Comparison of ENCODE assay signal across 15 mouse cellular contexts in the genomic region with DNA sequence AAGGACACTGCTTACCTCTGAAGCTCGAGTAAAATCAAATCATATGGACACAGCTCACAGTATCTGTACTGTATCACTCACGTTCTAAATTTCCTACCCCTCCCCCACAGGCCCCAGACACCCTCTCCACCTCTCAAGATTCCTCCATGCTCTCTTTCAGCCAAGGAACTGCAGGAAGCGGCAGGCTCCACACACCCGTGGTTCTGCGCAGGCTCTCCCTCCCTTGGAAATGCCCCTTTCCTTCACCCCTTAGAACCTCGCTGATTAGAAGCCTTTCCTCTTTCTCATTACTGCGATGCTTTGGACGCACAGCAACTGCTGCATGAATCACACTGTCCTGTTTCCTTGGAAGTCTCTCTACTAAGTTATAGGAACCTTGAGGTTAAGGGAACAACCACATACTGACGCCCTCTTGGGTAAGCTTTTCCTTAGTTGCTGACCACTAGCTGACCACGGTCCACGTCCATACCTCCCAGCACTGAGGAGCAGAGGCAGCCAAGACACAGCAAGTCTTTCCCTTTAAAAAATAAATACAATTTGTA. TPM values are rescaled to one million over a fixed set of nuclear protein-coding genes. Genes with fewer than 3 reads are reported as not detected.
DNase-seq lines count a peak whose midpoint lies in the region; ATAC-seq and TF ChIP-seq lines count a peak whose summit lies in the region.
"Had no signal": no experiment of that assay in that cellular context is flagged by ENCODE, and none has a peak within 500 bp of the region (broad histone marks: within the 10 kb centered on the region; RNA-seq: fewer than 3 reads in every experiment).

No protein-coding gene starts in this region.

- no peaks in the 10 kb centered on the region for H3K9me3 ChIP-seq in heart, embryonic 15.5 days (replicated peaks)
- no peaks in the 10 kb centered on the region for H3K9me3 ChIP-seq in stomach, postnatal 0 days (ENCODE audit: control insufficient read depth, low read length)
- H3K9me3 ChIP-seq in lung, postnatal 0 days (ENCODE audit: low read length): no peaks in the 10 kb centered on the region
- H3K9me3 ChIP-seq: midbrain, embryonic 13.5 days had no signal

- peaks cover 14% of the 10 kb centered on the region for H3K4me1 ChIP-seq in testis, adult 2 months (ENCODE audit: control insufficient read depth, insufficient read depth, low read length)
- peaks cover 40% of the 10 kb centered on the region for H3K4me1 ChIP-seq in heart, embryonic 15.5 days (replicated peaks)
- H3K4me1 ChIP-seq in stomach, postnatal 0 days (replicated peaks; ENCODE audit: control insufficient read depth, insufficient read depth): 0 out of 2 replicates have a peak, but pooled peaks cover 2% of the 10 kb centered on the region
- peaks cover 9% of the 10 kb centered on the region; the same call in 1 of the 2 replicates for H3K4me1 ChIP-seq in lung, postnatal 0 days (ENCODE audit: insufficient read depth, low read depth, low read length)

- no peak overlapping the region for H3K4me3 ChIP-seq in testis, adult 2 months (ENCODE audit: control insufficient read depth, low read depth, low read length)
- no peak overlapping the region for H3K4me3 ChIP-seq in heart, embryonic 15.5 days
- H3K4me3 ChIP-seq in stomach, postnatal 0 days (ENCODE audit: low read depth, low read length): no peak overlapping the region
- no peak overlapping the region for H3K4me3 ChIP-seq in lung, postnatal 0 days (ENCODE audit: low read depth, low read length)
- H3K4me3 ChIP-seq: midbrain, embryonic 13.5 days had no signal

- TF ChIP-seq EP300 in stomach, postnatal 0 days (optimal IDR thresholded peaks at IDR 0.05): no peak
- TF ChIP-seq EP300 in lung, postnatal 0 days (IDR thresholded peaks at IDR 0.05): no peak

- 50% methylated on average over 11 of the region's 11 CpGs for WGBS in heart, embryonic 15.5 days
- WGBS in stomach, postnatal 0 days: 73% methylated on average over 11 of the region's 11 CpGs
- 63% methylated on average over 11 of the region's 11 CpGs for WGBS in lung, postnatal 0 days

- H3K27ac ChIP-seq in testis, adult 2 months (ENCODE audit: control insufficient read depth, insufficient read depth, low read depth, low read length): peak overlapping the region; percentile 47; the same call in 1 of the 2 replicates
- H3K27ac ChIP-seq in heart, embryonic 15.5 days: peak overlapping the region; percentile 29; the same call in 1 of the 2 replicates
- H3K27ac ChIP-seq in stomach, postnatal 0 days (replicated peaks): peak overlapping the region; percentile 49; the same call in 1 of the 2 replicates
- H3K27ac ChIP-seq in lung, postnatal 0 days (ENCODE audit: low read length): no peak overlapping the region
- H3K27ac ChIP-seq: midbrain, embryonic 13.5 days had no signal

- no peaks in the 10 kb centered on the region for H3K36me3 ChIP-seq in testis, adult 2 months (ENCODE audit: control insufficient read depth, insufficient read depth, low read length)
- no peaks in the 10 kb centered on the region for H3K36me3 ChIP-seq in heart, embryonic 15.5 days
- no peaks in the 10 kb centered on the region for H3K36me3 ChIP-seq in stomach, postnatal 0 days (ENCODE audit: control insufficient read depth, insufficient read depth, low read length)
- H3K36me3 ChIP-seq in lung, postnatal 0 days (ENCODE audit: insufficient read depth, low read length): no peaks in the 10 kb centered on the region

- TF ChIP-seq CTCF in testis, adult 2 months (IDR thresholded peaks at IDR 0.05; ENCODE audit: control insufficient read depth, insufficient read depth, insufficient replicate concordance, low read depth, low read length): no peak
- TF ChIP-seq CTCF in stomach, postnatal 0 days (IDR thresholded peaks at IDR 0.05; ENCODE audit: low read depth): no peak
- TF ChIP-seq CTCF in lung, postnatal 0 days (IDR thresholded peaks at IDR 0.05): no peak

- DNase-seq in heart, adult 11 months: peak; percentile 90
- no peak for DNase-seq in heart, adult 18-20 months
- no peak for DNase-seq in testis, postnatal 14 days (ENCODE audit: low spot score)
- DNase-seq in stomach, postnatal 0 days (ENCODE audit: low spot score): no peak
- DNase-seq in lung, postnatal 0 days (ENCODE audit: low spot score): no peak
- DNase-seq in cerebellum, postnatal 36 days: no peak
- DNase-seq: adrenal gland, postnatal 25 days; cerebellum, adult 11-12 months; lung, postnatal 14 days; right cerebral cortex, postnatal 25 days had no signal

- no peaks in the 10 kb centered on the region for H3K27me3 ChIP-seq in testis, adult 2 months (ENCODE audit: control insufficient read depth, insufficient read depth, low read length)
- H3K27me3 ChIP-seq in heart, embryonic 15.5 days: no peaks in the 10 kb centered on the region
- no peaks in the 10 kb centered on the region for H3K27me3 ChIP-seq in stomach, postnatal 0 days (ENCODE audit: control insufficient read depth, insufficient read depth, low read length)
- H3K27me3 ChIP-seq in lung, postnatal 0 days (replicated peaks; ENCODE audit: insufficient read depth, low read length): no peaks in the 10 kb centered on the region
- H3K27me3 ChIP-seq: CH12.LX; midbrain, embryonic 13.5 days had no signal

- no peak for TF ChIP-seq POLR2A in testis, adult 2 months (IDR thresholded peaks at IDR 0.05; ENCODE audit: control insufficient read depth, low read depth, low read length)

- ATAC-seq in heart, embryonic 15.5 days (replicated peaks; ENCODE audit: insufficient number of reproducible peaks, insufficient read depth, low FRiP score, low read depth): no peak
- ATAC-seq in stomach, postnatal 0 days (ENCODE audit: low FRiP score, low TSS enrichment): no peak
- ATAC-seq in lung, postnatal 0 days: no peak
- ATAC-seq: hindbrain, embryonic 16.5 days; midbrain, embryonic 13.5 days had no signal

- no peak overlapping the region for H3K9ac ChIP-seq in heart, embryonic 15.5 days
- H3K9ac ChIP-seq in stomach, postnatal 0 days (ENCODE audit: low read length): no peak overlapping the region
- no peak overlapping the region for H3K9ac ChIP-seq in lung, postnatal 0 days (replicated peaks; ENCODE audit: low read depth)
- H3K9ac ChIP-seq: midbrain, embryonic 13.5 days had no signal

- H3K4me2 ChIP-seq in heart, embryonic 15.5 days: peak overlapping the region; percentile 9
- no peak overlapping the region for H3K4me2 ChIP-seq in stomach, postnatal 0 days (replicated peaks; ENCODE audit: low read depth)
- no peak overlapping the region for H3K4me2 ChIP-seq in lung, postnatal 0 days (replicated peaks; ENCODE audit: low read depth, low read length)
- H3K4me2 ChIP-seq: midbrain, embryonic 13.5 days had no signal

RNA-seq across cellular contexts. Expression of gene N4bp1, which starts 3.9 kb away (rescaled TPM):
- total RNA-seq in heart, adult 18-20 months (2021): 10 to 100 TPM; 16.9 to 17.0 TPM
- polyA plus RNA-seq in testis, adult 2 months (2012; rRNA removed): 5.0 and 6.7 TPM in 2 replicates
- polyA plus RNA-seq in heart, embryonic 15.5 days (2015; fragmentation: Nextera tagmentation; extraction: Ambion mirVana): 5.5 and 6.7 TPM in 2 replicates
- 6.5 and 6.6 TPM in 2 replicates for polyA plus RNA-seq in stomach, postnatal 0 days (2015; fragmentation: Nextera tagmentation; extraction: Ambion mirVana)
- 5.4 and 6.4 TPM in 2 replicates for polyA plus RNA-seq in lung, postnatal 0 days (2015; fragmentation: Nextera tagmentation; extraction: Ambion mirVana)
